Mouse (Mus musculus) heart, postnatal 0 days (tissue): ENCODE data around the gene Mvb12b.

Source experiments
- CTCF ChIP-seq: IDR thresholded peaks from 2 replicates; pipeline ENCODE4 v1.5.1; 2016; ENCODE audit warnings: antibody characterized with exemption, control low read depth, low read depth
- EP300 ChIP-seq: IDR thresholded peaks from 2 replicates; pipeline ENCODE4 v1.6.1; 2016; ENCODE audit warnings: antibody characterized with exemption, low read depth

DNA sequence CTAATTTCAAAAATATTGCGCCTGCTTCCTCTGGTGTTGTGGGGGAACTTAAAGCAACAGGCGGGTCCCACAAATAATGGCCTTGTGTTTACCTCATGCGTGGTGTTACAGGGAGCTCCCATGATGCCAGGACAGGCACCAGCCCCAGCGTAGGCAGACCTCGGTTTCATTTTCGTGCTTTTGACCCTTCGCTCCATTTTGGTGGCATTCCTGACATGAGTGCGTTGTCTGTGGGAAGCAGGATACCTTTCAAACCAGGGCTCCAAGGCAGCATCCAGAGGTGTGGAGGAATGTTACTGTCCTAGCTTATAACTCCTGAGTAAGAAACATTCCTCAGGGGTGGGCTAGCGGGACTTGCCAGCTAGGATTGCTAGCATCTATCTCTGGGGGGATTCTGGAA lies 181.3 kb downstream of the Mvb12b start:
- TF ChIP-seq CTCF (no peak), EP300 (no peak)
